Mouse (Mus musculus): ENCODE measurements around the gene Hist1h3i.

Hist1h3i gene

GRCm38 (mm10) chr13:21782361-21783254 is 562 bp downstream of the Hist1h3i start:
- peak; percentile 57 for DNase-seq

DNA sequence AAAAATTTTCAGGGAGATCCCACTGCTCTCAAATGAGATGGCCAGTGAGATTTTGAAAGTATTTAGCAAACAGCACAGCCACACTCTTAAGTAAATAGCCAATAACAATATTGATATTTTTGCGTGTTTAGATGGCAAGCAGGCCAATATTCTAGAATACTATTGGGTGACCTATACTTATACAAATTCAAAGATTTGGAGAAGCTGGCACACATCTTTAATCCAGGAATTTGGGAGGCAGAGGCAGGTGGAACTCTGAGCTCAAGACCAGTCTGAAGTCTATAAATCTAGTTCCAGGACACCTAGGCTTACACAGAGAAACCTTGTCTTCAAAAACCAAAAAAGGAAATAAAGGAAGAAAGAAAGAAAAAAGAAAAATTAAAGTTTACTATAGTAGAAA is 1.5 kb downstream of the Hist1h3i start:
- DNase-seq = no peak

- no peak for DNase-seq
Observed at GRCm38 (mm10) chr13:21781021-21781555, 2.1 kb downstream of the Hist1h3i start.

GRCm38 (mm10) chr13:21779767-21780731 is 3.1 kb downstream of the Hist1h3i start, which contains the start of gene Hist1h1b:
Hist1h1b (minus strand) TSS chr13:21780625.
- peak; percentile 83 for DNase-seq

- DNase-seq = peak; percentile 75
Observed at GRCm38 (mm10) chr13:21778814-21779766, 4.1 kb downstream of the Hist1h3i start.

- DNase-seq = no peak
Observed at GRCm38 (mm10) chr13:21755707-21756106, 27.5 kb downstream of the Hist1h3i start.

DNA sequence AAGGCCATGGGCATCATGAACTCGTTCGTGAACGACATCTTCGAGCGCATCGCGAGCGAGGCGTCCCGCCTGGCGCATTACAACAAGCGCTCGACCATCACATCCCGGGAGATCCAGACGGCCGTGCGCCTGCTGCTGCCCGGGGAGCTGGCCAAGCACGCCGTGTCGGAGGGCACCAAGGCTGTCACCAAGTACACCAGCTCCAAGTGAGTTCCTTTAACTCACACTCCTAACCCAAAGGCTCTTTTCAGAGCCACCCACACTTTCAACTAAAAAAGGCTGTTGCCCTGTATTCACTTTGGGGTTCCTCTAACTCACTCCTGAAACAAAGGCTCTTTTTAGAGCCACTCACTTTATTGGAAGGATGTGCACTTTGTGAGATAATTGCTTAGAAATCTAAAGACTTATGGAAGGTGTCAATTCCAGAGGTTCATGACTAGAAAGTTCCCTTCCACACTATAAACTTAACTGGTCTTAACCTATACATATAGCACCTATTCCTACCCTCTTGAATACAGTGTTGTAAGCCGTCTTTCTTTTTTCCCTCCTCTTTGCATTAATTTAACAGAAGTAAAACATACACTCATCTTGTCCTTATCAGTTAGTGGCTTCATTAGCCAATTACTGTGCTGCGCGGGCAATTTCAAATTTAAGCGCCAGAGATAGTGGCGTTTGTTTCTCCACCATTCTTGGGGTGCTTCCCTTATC is 28.7 kb downstream of the Hist1h3i start:
- DNase-seq = peak; percentile 67

DNA sequence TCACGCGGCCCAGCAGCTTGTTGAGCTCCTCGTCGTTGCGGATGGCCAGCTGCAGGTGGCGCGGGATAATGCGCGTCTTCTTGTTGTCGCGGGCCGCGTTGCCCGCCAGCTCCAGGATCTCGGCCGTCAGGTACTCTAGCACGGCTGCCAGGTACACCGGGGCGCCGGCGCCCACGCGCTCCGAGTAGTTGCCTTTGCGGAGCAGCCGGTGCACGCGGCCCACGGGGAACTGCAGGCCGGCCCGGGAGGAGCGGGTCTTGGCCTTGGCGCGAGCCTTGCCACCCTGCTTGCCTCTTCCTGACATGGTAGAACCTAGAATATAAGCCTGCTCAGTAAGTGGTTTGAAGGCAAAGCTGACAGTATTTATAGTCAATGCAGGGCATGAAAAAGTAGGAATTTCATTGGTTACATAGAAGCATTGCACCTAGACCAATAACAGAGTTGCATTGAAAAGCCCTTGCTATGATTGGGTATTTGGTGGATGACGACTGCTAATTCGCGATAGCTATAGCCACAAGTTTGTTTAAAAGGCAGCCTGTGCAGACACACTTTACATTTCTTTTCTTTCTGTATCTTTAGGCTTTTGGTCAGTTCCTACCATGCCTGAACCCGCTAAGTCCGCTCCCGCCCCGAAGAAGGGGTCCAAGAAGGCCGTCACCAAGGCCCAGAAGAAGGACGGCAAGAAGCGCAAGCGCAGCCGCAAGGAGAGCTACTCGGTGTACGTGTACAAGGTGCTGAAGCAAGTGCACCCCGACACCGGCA is 29.5 kb downstream of the Hist1h3i start, which contains the start of the genes Hist1h2ak and Hist1h2bn:
TSS of gene Hist1h2ak (minus strand) at position 304 of the 762 bp plus-strand sequence.
TSS of gene Hist1h2bn (plus strand) at position 600 of the 762 bp plus-strand sequence.
- peak; percentile 71 for DNase-seq

- DNase-seq = no peak
Observed at GRCm38 (mm10) chr13:21753051-21753523, 30.1 kb downstream of the Hist1h3i start.

- no peak for DNase-seq
Observed at GRCm38 (mm10) chr13:21752356-21752755, 30.8 kb downstream of the Hist1h3i start.

DNA sequence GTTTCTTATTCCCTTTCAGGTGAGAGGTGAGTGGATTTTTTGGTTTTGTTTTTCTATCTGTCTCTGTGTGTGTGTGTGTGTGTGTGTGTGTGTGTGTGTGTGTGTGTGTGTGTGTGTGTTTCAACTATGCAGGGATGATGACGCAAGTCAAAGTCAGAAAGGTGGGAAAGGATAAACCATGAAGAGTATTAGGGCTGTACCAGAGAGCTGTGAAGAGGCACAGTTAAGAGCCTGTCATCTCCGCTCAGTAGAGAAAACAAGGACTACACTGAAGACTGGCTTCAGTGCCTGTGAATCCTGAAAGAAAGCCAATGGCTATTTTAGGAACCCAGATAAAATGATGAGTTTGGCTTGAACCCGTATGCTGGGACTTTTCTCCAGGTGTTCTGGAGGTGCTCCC is 31.3 kb downstream of the Hist1h3i start:
- DNase-seq = no peak

GRCm38 (mm10) chr13:21751417-21751816 is 31.8 kb downstream of the Hist1h3i start:
- DNase-seq = no peak

- DNase-seq = peak; percentile 98
Observed at GRCm38 (mm10) chr13:21750159-21751017, 32.8 kb downstream of the Hist1h3i start, which contains the start of gene Hist1h4k. Hist1h4k (minus strand) TSS chr13:21750505.

DNA sequence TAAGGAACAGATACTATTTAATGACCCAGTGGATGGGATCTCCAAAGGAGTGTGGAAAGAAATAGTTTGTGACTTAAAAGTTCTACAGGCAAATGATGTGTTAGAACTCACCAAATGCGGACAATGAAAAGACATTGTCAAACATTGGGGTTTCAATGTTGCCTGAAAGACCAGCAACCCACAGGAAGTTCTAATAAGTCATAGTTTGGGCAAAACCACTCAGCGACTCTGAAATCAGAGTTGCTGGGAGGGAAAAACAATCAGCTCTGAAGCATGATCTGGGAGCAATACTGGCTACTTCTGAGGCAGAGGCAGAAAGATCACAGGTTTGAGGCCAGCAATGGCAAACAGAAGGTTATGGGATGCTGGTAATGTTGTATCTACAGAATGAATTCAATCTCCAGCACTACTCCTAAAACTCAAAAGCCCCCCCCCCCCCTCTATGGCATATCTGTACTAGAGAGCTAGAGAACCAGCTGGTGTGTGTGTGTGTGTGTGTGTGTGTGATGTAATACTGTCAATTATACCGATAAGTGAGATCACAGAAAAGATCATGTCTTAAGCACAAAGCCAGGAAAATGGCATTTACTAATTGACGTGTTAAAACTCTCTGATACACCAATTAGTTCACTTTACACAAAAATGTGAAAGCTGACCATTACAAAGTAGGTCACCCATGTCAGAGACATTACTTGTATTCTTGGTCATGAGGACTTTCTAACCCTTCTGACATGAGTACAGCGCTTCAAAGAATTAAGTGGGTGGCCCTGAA is 33.6 kb downstream of the Hist1h3i start:
- no peak for DNase-seq

DNA sequence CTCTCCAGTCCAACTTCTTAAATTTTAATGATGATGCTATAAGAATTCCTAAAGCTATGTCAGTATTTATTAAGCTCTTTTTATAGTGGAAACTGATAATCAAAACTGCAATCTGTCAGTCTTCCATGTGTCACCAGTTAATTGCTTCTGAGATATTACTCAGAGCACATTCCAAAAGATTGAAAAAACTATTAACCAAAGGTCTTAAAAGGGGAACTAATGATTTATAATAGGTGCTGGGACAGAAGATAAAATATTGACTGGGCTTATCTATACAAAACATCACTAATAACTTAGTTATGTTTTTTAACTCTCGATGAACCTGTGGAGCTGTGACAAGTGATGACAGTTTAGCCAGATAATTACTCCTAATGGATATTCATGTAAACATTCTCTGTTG is 38.2 kb downstream of the Hist1h3i start:
- no peak for DNase-seq

DNA sequence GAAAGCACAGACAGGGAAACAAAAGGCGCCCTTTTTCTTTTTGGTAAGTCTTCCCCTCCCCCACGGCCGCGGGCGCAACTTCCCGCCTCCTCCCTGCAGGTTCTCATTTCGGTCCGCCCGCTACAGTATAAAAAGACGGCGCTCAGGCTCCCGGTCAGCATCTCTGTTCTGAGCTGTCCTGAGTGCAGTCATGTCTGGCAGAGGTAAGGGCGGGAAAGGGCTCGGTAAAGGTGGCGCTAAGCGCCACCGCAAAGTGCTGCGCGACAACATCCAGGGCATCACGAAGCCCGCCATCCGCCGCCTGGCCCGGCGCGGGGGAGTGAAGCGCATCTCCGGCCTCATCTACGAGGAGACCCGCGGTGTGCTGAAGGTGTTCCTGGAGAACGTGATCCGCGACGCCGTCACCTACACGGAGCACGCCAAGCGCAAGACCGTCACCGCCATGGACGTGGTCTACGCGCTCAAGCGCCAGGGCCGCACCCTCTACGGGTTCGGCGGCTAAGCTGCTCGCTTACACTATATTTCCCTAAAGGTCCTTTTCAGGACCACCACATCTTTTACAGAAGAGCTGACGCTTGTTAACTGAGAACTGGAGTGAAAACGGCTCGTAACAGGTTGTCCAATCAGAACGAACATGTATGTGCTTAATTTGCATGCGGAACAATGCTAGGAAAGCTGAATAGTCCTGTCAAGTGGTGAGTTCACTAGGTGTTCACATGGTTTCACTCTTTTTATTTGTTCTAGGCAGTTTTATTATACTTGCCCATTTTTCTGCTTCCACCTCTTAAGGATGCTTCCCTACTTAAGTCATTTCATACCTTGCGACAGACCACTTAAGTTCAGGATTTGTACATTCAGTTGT is 48.0 kb downstream of the Hist1h3i start, which contains the start of gene Hist1h4j:
TSS of gene Hist1h4j (plus strand) at position 159 of the 862 bp plus-strand sequence.
- peak; percentile 89 for DNase-seq

All from thymus, postnatal 4 days (tissue).